Mouse (Mus musculus): ENCODE measurements around the gene Catsperz. TPM values are rescaled to one million over a fixed set of nuclear protein-coding genes. Genes with fewer than 3 reads are reported as not detected.
A peak's percentile ranks its signal among the peaks of the same experiment; 100 is the strongest.

Gene Catsperz
- polyA plus RNA-seq, 1 experiment from 2014 or later: 0.55 TPM

DNA sequence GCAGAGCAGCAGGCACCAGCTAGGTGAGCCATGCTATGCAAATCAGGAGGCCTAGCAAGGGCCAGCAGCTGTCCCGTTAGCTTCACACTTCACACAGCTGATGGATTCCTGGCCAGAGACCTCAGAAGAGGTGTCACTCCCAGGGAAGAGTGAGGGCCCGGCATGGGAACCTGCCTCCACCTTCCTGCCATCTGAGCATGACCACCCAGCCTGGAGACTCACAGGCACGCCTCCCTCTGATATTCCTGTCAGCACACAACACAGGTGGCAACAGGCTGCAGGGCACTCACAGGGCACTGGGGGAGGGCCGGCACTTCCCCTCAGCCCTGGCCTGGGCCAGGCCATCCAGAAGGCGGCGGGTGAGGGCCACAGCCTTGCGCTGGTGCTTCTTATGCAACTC, 30.2 kb upstream of the Catsperz start:
- H3K9ac ChIP-seq (replicated peaks): no peak overlapping the region
- H3K27ac ChIP-seq: no peak overlapping the region
- WGBS: 94% methylated on average over 7 of the region's 7 CpGs
- no peaks in the 10 kb centered on the region for H3K9me3 ChIP-seq
- H3K4me2 ChIP-seq (replicated peaks): no peak overlapping the region
- no peak for ATAC-seq
- H3K36me3 ChIP-seq: peaks cover 20% of the 10 kb centered on the region; the same call in 1 of the 2 replicates
- no peak overlapping the region for H3K4me3 ChIP-seq (replicated peaks)
- no peaks in the 10 kb centered on the region for H3K27me3 ChIP-seq
- peaks cover 15% of the 10 kb centered on the region for H3K4me1 ChIP-seq (replicated peaks)

DNA sequence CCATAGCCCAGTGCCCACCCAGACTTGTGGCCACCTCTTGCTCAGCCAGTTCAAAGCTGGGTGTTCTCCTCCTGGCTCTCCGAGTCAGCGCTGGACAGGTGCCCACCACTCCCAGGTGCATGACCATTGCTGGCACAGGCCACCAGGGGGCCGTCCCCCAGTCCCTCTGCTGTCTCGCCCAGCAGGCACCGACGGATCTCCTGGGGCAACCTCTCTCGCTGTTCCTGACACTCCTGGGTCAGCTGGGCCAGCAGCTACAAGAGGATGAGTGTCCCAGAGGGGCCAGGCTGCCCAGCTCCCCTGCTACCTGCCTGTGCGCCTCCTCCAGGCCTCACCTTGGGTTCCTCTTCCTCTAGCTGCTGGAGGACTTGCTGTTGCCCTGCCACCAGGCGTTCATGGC, 28.9 kb upstream of the Catsperz start:
- peaks cover 17% of the 10 kb centered on the region; the same call in 1 of the 2 replicates for H3K36me3 ChIP-seq
- H3K27me3 ChIP-seq: no peaks in the 10 kb centered on the region
- no peak overlapping the region for H3K4me3 ChIP-seq (replicated peaks)
- no peak for ATAC-seq
- WGBS: 57% methylated on average over 9 of the region's 9 CpGs
- H3K4me2 ChIP-seq (replicated peaks): no peak overlapping the region
- no peak overlapping the region for H3K27ac ChIP-seq
- H3K9me3 ChIP-seq: no peaks in the 10 kb centered on the region
- H3K9ac ChIP-seq (replicated peaks): no peak overlapping the region
- H3K4me1 ChIP-seq (replicated peaks): peaks cover 25% of the 10 kb centered on the region

DNA sequence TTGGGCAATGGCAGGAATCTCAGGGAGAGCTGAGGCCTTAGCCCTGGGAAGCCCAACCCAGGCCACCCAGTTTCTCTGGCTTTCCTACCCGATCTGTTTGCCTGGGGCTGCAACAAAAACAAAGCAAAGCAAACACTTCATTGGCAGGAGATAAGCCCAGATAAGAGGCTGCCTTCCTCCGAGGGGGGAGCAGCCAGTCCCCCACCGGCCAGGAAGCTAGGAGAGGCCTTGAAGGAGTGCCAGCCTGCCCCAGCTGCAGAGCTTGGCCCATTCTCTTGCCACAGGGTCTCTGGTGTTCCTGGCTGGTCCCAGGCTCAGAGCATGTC, 27.5 kb upstream of the Catsperz start:
- Histone ChIP-seq H3K27me3 (no peaks in the 10 kb centered on the region), H3K4me2 (replicated peaks) (peak overlapping the region; percentile 99), H3K9me3 (no peaks in the 10 kb centered on the region), H3K4me1 (replicated peaks) (peaks cover 25% of the 10 kb centered on the region), H3K27ac (peak overlapping the region; percentile 97), H3K9ac (replicated peaks) (peak overlapping the region; percentile 84), H3K36me3 (peaks cover 17% of the 10 kb centered on the region; the same call in 1 of the 2 replicates), H3K4me3 (replicated peaks) (peak overlapping the region; percentile 62)
- no peak for ATAC-seq
- 37% methylated on average over 3 of the region's 3 CpGs for WGBS

DNA sequence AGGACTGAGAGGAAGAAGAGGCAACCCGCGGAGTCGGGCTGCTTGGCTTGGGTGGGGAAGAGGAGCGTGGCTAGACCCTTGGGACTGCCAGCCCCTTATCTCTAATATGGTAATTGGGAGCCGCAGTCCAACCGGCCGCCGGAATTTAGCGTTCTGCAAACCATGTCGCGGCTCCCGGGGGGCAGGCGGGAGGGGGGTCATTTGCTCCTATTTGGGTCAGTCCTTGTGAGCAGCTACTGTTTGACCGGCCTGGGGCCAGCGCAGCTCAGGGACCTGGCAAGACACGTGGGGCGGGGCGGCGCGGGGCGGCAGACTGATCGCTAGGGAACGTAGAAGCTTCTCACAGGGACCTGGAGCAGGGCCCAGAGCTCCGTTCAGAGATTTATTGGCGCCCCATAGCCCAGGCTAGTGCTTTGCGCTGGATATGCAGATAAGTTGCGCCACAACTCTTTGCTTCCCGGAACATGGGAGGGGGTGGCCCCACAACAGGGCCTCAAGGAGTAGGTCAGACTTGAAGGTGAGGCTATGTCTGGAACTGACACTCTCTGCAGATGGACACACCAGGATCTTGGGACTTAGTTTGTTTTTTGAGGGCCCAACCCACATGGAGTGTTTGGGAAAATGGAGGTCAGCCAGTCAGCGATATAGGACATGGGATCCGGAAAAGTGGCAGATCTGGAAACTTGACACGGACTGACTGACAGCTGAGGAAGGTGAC, 27.0 kb upstream of the Catsperz start:
- WGBS: 4% methylated on average over 30 of the region's 31 CpGs
- Histone ChIP-seq H3K4me2 (replicated peaks) (peak overlapping the region; percentile 99), H3K9ac (replicated peaks) (peak overlapping the region; percentile 84), H3K4me3 (replicated peaks) (peak overlapping the region; percentile 62), H3K4me1 (replicated peaks) (peaks cover 25% of the 10 kb centered on the region), H3K27me3 (no peaks in the 10 kb centered on the region), H3K27ac (peak overlapping the region; percentile 97), H3K36me3 (peaks cover 17% of the 10 kb centered on the region; the same call in 1 of the 2 replicates), H3K9me3 (no peaks in the 10 kb centered on the region)
- peak; percentile 27 for ATAC-seq

DNA sequence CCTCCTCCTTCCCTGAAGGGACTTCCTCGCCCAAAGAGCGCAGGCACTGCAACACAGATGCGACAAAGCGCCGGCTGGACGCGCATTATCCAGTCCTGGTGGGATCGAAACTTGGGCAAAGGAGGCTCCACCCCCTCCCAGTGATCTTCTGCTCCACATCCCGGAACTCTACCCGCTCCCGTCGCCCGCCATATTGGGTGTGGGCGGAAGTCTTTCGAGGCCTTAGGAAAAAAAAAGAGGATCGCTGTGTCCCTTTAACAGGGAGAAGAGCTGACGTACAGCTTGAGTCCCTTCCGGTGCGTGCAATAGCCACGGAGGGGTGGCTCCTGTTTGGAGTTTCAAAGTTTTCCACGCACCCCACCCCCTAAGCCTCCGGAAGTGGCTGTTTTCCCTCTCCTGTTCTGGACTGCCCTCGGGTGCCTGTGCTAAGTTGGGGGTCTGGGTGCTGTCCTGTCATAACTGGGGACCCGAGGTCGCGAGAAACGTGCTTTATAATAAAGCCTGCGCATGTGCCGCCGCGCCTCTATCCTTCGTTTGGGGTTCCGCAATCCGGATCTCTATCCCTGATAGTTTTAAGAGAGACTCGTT, 26.3 kb upstream of the Catsperz start:
- peaks cover 25% of the 10 kb centered on the region for H3K4me1 ChIP-seq (replicated peaks)
- H3K4me2 ChIP-seq (replicated peaks): peak overlapping the region; percentile 99
- ATAC-seq: peak; percentile 84
- peaks cover 17% of the 10 kb centered on the region; the same call in 1 of the 2 replicates for H3K36me3 ChIP-seq
- under 1% methylated on average over 35 of the region's 35 CpGs for WGBS
- H3K9ac ChIP-seq (replicated peaks): peak overlapping the region; percentile 84
- H3K27ac ChIP-seq: peak overlapping the region; percentile 97
- no peaks in the 10 kb centered on the region for H3K9me3 ChIP-seq
- H3K4me3 ChIP-seq (replicated peaks): peak overlapping the region; percentile 62
- no peaks in the 10 kb centered on the region for H3K27me3 ChIP-seq

- ATAC-seq: peak; percentile 52
- Histone ChIP-seq H3K4me3 (replicated peaks) (peak overlapping the region; percentile 62), H3K27me3 (no peaks in the 10 kb centered on the region), H3K36me3 (peaks cover 15% of the 10 kb centered on the region; the same call in 1 of the 2 replicates), H3K27ac (peak overlapping the region; percentile 97), H3K4me1 (replicated peaks) (peaks cover 25% of the 10 kb centered on the region), H3K9me3 (no peaks in the 10 kb centered on the region), H3K4me2 (replicated peaks) (peak overlapping the region; percentile 99), H3K9ac (replicated peaks) (peak overlapping the region; percentile 84)
- WGBS: under 1% methylated on average over 28 of the region's 28 CpGs
Observed at GRCm38 (mm10) chr19:6950613-6951153, 25.5 kb upstream of the Catsperz start.

GRCm38 (mm10) chr19:6949951-6950350, 24.8 kb upstream of the Catsperz start:
- H3K27me3 ChIP-seq: no peaks in the 10 kb centered on the region
- peak overlapping the region; percentile 62 for H3K4me3 ChIP-seq (replicated peaks)
- no peaks in the 10 kb centered on the region for H3K9me3 ChIP-seq
- H3K27ac ChIP-seq: peak overlapping the region; percentile 97
- peaks cover 12% of the 10 kb centered on the region; the same call in 1 of the 2 replicates for H3K36me3 ChIP-seq
- 53% methylated on average over 5 of the region's 5 CpGs for WGBS
- H3K9ac ChIP-seq (replicated peaks): peak overlapping the region; percentile 84
- peaks cover 25% of the 10 kb centered on the region for H3K4me1 ChIP-seq (replicated peaks)
- H3K4me2 ChIP-seq (replicated peaks): peak overlapping the region; percentile 99
- ATAC-seq: no peak

DNA sequence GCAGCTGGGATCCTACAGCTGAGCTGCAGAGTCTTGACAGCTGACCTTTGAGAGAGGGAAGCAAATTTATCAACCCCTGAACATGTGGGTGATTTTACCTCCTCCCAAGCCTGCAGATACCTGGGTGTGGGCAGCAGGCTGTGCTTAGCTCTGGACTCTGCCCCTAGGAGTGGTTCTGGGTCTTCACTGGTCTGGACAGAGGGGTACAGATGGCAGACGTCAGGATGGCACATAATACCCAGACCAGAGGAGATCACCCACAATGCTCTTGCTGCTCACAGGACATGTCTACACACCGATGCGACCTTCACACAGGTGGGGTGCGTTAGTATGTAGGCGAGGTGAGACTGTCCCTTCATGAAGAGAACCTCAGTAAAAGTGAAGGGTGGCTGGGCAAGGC, 24.4 kb upstream of the Catsperz start:
- H3K27ac ChIP-seq: no peak overlapping the region
- peaks cover 9% of the 10 kb centered on the region; the same call in 1 of the 2 replicates for H3K36me3 ChIP-seq
- no peaks in the 10 kb centered on the region for H3K27me3 ChIP-seq
- ATAC-seq: no peak
- no peak overlapping the region for H3K9ac ChIP-seq (replicated peaks)
- peaks cover 25% of the 10 kb centered on the region for H3K4me1 ChIP-seq (replicated peaks)
- H3K4me3 ChIP-seq (replicated peaks): no peak overlapping the region; the same call in 1 of the 2 replicates
- no peaks in the 10 kb centered on the region for H3K9me3 ChIP-seq
- peak overlapping the region; percentile 99; the same call in 1 of the 2 replicates for H3K4me2 ChIP-seq (replicated peaks)
- WGBS: 91% methylated on average over 5 of the region's 5 CpGs

DNA sequence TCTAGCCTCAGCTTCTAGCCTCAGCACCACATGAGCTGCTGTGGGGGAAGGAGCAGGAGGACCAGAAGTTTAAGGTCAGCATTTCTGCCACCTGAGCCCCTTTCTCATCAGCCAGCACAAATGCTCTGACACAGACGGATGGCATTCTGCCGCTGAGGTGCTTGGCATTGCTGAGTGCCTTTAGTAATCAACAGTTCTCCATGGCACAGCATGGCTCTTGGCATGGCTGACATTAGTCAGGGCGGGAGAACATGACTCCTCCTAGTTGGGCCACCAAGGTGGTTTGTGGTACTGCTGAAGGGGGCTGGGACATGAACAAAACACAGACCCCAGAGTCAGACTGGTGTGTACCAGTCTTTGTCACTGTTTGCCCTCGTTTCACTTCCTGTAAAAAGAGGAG, 23.0 kb upstream of the Catsperz start:
- Histone ChIP-seq H3K27ac (no peak overlapping the region), H3K9ac (replicated peaks) (no peak overlapping the region), H3K36me3 (peaks cover 4% of the 10 kb centered on the region; the same call in 1 of the 2 replicates), H3K9me3 (no peaks in the 10 kb centered on the region), H3K4me2 (replicated peaks) (no peak overlapping the region), H3K4me1 (replicated peaks) (peaks cover 31% of the 10 kb centered on the region), H3K4me3 (replicated peaks) (no peak overlapping the region), H3K27me3 (no peaks in the 10 kb centered on the region)
- 86% methylated on average over 4 of the region's 4 CpGs for WGBS
- ATAC-seq: no peak

GRCm38 (mm10) chr19:6947742-6948141, 22.6 kb upstream of the Catsperz start:
- H3K36me3 ChIP-seq: peaks cover 4% of the 10 kb centered on the region; the same call in 1 of the 2 replicates
- WGBS: 64% methylated on average over 4 of the region's 4 CpGs
- no peak overlapping the region for H3K9ac ChIP-seq (replicated peaks)
- no peak overlapping the region for H3K4me2 ChIP-seq (replicated peaks)
- H3K4me3 ChIP-seq (replicated peaks): no peak overlapping the region
- peaks cover 31% of the 10 kb centered on the region for H3K4me1 ChIP-seq (replicated peaks)
- no peaks in the 10 kb centered on the region for H3K27me3 ChIP-seq
- H3K9me3 ChIP-seq: no peaks in the 10 kb centered on the region
- ATAC-seq: no peak
- no peak overlapping the region for H3K27ac ChIP-seq

DNA sequence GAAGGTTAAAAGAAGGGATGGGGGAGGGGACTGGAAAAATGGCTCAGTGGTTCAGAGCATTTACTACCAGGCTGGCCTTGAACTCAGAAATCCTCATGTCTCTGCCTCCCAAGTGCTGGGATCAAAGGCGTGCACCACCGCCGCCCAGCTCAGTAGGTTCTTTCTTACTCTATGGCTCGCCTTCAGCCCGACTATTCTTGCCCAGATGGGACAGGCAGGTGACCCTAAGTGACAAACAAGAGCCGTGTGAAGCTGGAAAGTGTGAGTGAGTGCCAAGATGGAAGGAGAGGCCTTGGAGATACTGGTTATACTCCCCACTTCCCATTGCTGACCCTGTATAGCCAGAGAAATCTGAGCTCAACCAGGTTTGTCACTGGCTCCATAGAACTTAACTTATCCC, 18.5 kb upstream of the Catsperz start:
- ATAC-seq: no peak
- no peak overlapping the region for H3K4me2 ChIP-seq (replicated peaks)
- no peaks in the 10 kb centered on the region for H3K9me3 ChIP-seq
- H3K4me3 ChIP-seq (replicated peaks): no peak overlapping the region
- peaks cover 38% of the 10 kb centered on the region for H3K4me1 ChIP-seq (replicated peaks)
- H3K27ac ChIP-seq: no peak overlapping the region
- no peak overlapping the region for H3K9ac ChIP-seq (replicated peaks)
- H3K27me3 ChIP-seq: no peaks in the 10 kb centered on the region
- peaks cover 4% of the 10 kb centered on the region; the same call in 1 of the 2 replicates for H3K36me3 ChIP-seq
- 95% methylated on average over 6 of the region's 6 CpGs for WGBS

- Histone ChIP-seq H3K4me3 (replicated peaks) (peak overlapping the region; percentile 83), H3K4me2 (replicated peaks) (peak overlapping the region; percentile 99), H3K9ac (replicated peaks) (peak overlapping the region; percentile 96), H3K27me3 (no peaks in the 10 kb centered on the region), H3K9me3 (no peaks in the 10 kb centered on the region), H3K27ac (peak overlapping the region; percentile 98), H3K36me3 (peaks cover 10% of the 10 kb centered on the region), H3K4me1 (replicated peaks) (peaks cover 47% of the 10 kb centered on the region)
- ATAC-seq: peak; percentile 21
- WGBS: 21% methylated on average over 5 of the region's 5 CpGs
Observed at GRCm38 (mm10) chr19:6942764-6943163, 17.6 kb upstream of the Catsperz start.
